Mouse (Mus musculus): Measurements from ENCODE around the gene Ctf1. TPM values are rescaled to one million over a fixed set of nuclear protein-coding genes. Genes with fewer than 3 reads are reported as not detected.

Ctf1 gene
- total RNA-seq, 2 experiments from 2014 or later, result 0.29 TPM; not detected in 1

GRCm38 (mm10) chr7:127765756-127766155 lies 53.2 kb downstream of the Ctf1 start:
- no peak for ATAC-seq (ENCODE audit: poor library complexity, severe bottlenecking)

DNA sequence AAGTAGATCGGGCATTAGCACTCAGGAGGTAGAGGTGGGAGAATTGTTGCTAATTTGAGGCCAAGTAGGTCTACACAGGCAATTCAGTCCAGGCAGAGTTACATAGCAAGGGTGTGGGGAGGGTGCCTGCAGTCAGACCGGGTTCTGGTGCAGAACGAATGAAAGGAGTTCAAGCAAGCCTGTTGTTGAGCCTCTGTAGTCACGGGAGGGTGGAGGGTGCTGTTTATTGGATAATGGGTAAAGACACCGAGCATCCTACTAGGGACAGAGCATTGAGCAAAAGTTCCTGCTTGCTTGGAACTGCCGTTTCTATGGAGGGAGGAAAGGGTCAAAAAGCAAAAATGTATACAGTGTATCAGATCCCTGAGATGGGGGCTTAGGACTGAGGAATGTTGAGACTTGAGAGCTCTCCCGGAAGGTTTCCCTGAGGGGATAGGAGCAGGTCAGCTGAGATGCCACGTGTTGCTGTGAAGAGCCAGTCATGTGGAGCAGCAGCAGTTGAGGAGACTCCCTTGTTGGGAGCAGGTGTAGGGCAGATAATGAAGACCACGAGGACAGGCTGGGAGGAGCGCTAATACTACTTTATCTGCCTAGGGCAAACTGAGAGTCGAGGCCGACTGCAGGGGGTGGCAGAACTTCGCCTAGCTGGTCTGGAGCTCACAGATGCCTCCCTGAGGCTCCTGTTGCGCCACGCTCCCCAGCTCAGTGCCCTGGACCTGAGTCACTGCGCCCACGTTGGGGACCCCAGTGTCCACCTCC lies 54.5 kb downstream of the Ctf1 start:
- ATAC-seq (ENCODE audit: poor library complexity, severe bottlenecking), result no peak

Other genes with a start within 250 kb of the Ctf1 start
- 115 and 138 TPM in 2 replicates for gene Fbrs, start 233.5 kb upstream of the Ctf1 start, total RNA-seq (2015)
- gene Fbrs, start 233.5 kb upstream of the Ctf1 start, total RNA-seq (2017), result 28.1 and 38.1 TPM in 2 replicates
- 53.0 and 57.0 TPM in 2 replicates for gene Srcap, start 200.8 kb upstream of the Ctf1 start, total RNA-seq (2015)
- gene Srcap, start 200.8 kb upstream of the Ctf1 start, total RNA-seq (2017), result 15.8 and 21.1 TPM in 2 replicates
- gene Gm42715, start 193.2 kb upstream of the Ctf1 start, total RNA-seq (2015), result 14.8 and 16.7 TPM in 2 replicates
- gene Gm42715, start 193.2 kb upstream of the Ctf1 start, total RNA-seq (2017), result 5.4 and 8.3 TPM in 2 replicates
- not detected in 2 replicates for gene Tmem265, start 151.3 kb upstream of the Ctf1 start, total RNA-seq (2015)
- 2.5 TPM in 1 of 2 replicates, not detected in the other for gene Tmem265, start 151.3 kb upstream of the Ctf1 start, total RNA-seq (2017)
- 31.6 and 39.4 TPM in 2 replicates for gene Phkg2, start 139.4 kb upstream of the Ctf1 start, total RNA-seq (2015)
- 25.7 and 30.5 TPM in 2 replicates for gene Phkg2, start 139.4 kb upstream of the Ctf1 start, total RNA-seq (2017)
- 2.6 and 6.3 TPM in 2 replicates for gene Ccdc189, start 124.1 kb upstream of the Ctf1 start, total RNA-seq (2015)
- gene Ccdc189, start 124.1 kb upstream of the Ctf1 start, total RNA-seq (2017), result 2.5 and 11.0 TPM in 2 replicates
- gene Rnf40, start 124.0 kb upstream of the Ctf1 start, total RNA-seq (2015), result 14.1 and 18.8 TPM in 2 replicates
- gene Rnf40, start 124.0 kb upstream of the Ctf1 start, total RNA-seq (2017), result 35.1 and 48.0 TPM in 2 replicates
- gene Zfp629, start 96.9 kb upstream of the Ctf1 start, total RNA-seq (2015), result 3.5 TPM in 2 replicates
- 4.2 and 5.8 TPM in 2 replicates for gene Zfp629, start 96.9 kb upstream of the Ctf1 start, total RNA-seq (2017)
- gene Bcl7c, start 3.8 kb upstream of the Ctf1 start, total RNA-seq (2015), result 30.2 and 37.4 TPM in 2 replicates
- 8.6 and 16.6 TPM in 2 replicates for gene Bcl7c, start 3.8 kb upstream of the Ctf1 start, total RNA-seq (2017)
- not detected in 2 replicates for gene Ctf2, start 19.4 kb downstream of the Ctf1 start, total RNA-seq (2015)
- gene Ctf2, start 19.4 kb downstream of the Ctf1 start, total RNA-seq (2017), result not detected in 2 replicates
- 2.1 TPM in 2 replicates for gene Fbxl19, start 31.8 kb downstream of the Ctf1 start, total RNA-seq (2015)
- 5.8 and 6.2 TPM in 2 replicates for gene Fbxl19, start 31.8 kb downstream of the Ctf1 start, total RNA-seq (2017)
- gene Orai3, start 57.1 kb downstream of the Ctf1 start, total RNA-seq (2015), result 30.9 and 33.7 TPM in 2 replicates
- 29.5 and 32.7 TPM in 2 replicates for gene Orai3, start 57.1 kb downstream of the Ctf1 start, total RNA-seq (2017)
- gene Setd1a, start 63.9 kb downstream of the Ctf1 start, total RNA-seq (2015), result 35.2 and 43.3 TPM in 2 replicates
- gene Setd1a, start 63.9 kb downstream of the Ctf1 start, total RNA-seq (2017), result 7.7 and 9.8 TPM in 2 replicates
- gene Gm49388, start 72.9 kb downstream of the Ctf1 start, total RNA-seq (2015), result not detected in 2 replicates
- not detected in 2 replicates for gene Gm49388, start 72.9 kb downstream of the Ctf1 start, total RNA-seq (2017)
- gene Hsd3b7, start 87.9 kb downstream of the Ctf1 start, total RNA-seq (2015), result 27.0 and 30.9 TPM in 2 replicates
- 28.5 and 28.7 TPM in 2 replicates for gene Hsd3b7, start 87.9 kb downstream of the Ctf1 start, total RNA-seq (2017)
- gene Stx4a, start 111.6 kb downstream of the Ctf1 start, total RNA-seq (2015), result 59.2 and 68.7 TPM in 2 replicates
- 37.7 and 45.0 TPM in 2 replicates for gene Stx4a, start 111.6 kb downstream of the Ctf1 start, total RNA-seq (2017)
- gene Stx1b, start 111.8 kb downstream of the Ctf1 start, total RNA-seq (2015), result 0.04 TPM in 1 of 2 replicates, not detected in the other
- gene Stx1b, start 111.8 kb downstream of the Ctf1 start, total RNA-seq (2017), result not detected in 2 replicates
- 16.4 and 22.5 TPM in 2 replicates for gene Zfp646, start 163.5 kb downstream of the Ctf1 start, total RNA-seq (2015)
- 32.2 and 36.8 TPM in 2 replicates for gene Zfp646, start 163.5 kb downstream of the Ctf1 start, total RNA-seq (2017)
- gene Zfp668, start 164.1 kb downstream of the Ctf1 start, total RNA-seq (2015), result 2.9 and 5.7 TPM in 2 replicates
- 1.9 and 3.1 TPM in 2 replicates for gene Zfp668, start 164.1 kb downstream of the Ctf1 start, total RNA-seq (2017)
- 0.48 TPM in 1 of 2 replicates, not detected in the other for gene Prss53, start 178.2 kb downstream of the Ctf1 start, total RNA-seq (2015)
- not detected in 2 replicates for gene Prss53, start 178.2 kb downstream of the Ctf1 start, total RNA-seq (2017)
- not detected in 2 replicates for gene Gm21974, start 182.7 kb downstream of the Ctf1 start, total RNA-seq (2015)
- not detected in 2 replicates for gene Gm21974, start 182.7 kb downstream of the Ctf1 start, total RNA-seq (2017)
- 49.9 and 59.6 TPM in 2 replicates for gene Vkorc1, start 182.9 kb downstream of the Ctf1 start, total RNA-seq (2015)
- gene Vkorc1, start 182.9 kb downstream of the Ctf1 start, total RNA-seq (2017), result 5.5 and 11.2 TPM in 2 replicates
- gene Bckdk, start 191.3 kb downstream of the Ctf1 start, total RNA-seq (2015), result 45.1 and 47.9 TPM in 2 replicates
- gene Bckdk, start 191.3 kb downstream of the Ctf1 start, total RNA-seq (2017), result 31.2 and 35.5 TPM in 2 replicates
- 20.1 and 24.6 TPM in 2 replicates for gene Kat8, start 199.8 kb downstream of the Ctf1 start, total RNA-seq (2015)
- 22.7 and 23.6 TPM in 2 replicates for gene Kat8, start 199.8 kb downstream of the Ctf1 start, total RNA-seq (2017)
- gene Prss8, start 217.4 kb downstream of the Ctf1 start, total RNA-seq (2015), result not detected in 2 replicates
- not detected in 2 replicates for gene Prss8, start 217.4 kb downstream of the Ctf1 start, total RNA-seq (2017)
- 0.78 and 1.1 TPM in 2 replicates for gene Prss36, start 234.0 kb downstream of the Ctf1 start, total RNA-seq (2015)
- gene Prss36, start 234.0 kb downstream of the Ctf1 start, total RNA-seq (2017), result 1.7 TPM in 1 of 2 replicates, not detected in the other